Mouse (Mus musculus): Measurements from ENCODE around the gene Adrm1. TPM values are rescaled to one million over a fixed set of nuclear protein-coding genes. Genes with fewer than 3 reads are reported as not detected.
A peak's percentile ranks its signal among the peaks of the same experiment; 100 is the strongest.
"Not testable (repeated sequence)": the region's sequence is repeated elsewhere in the genome, so short reads cannot be mapped to it uniquely, and the experiment has no call there.

Adrm1 gene
- total RNA-seq (2022), result 100 to 1,000 TPM; 124 to 131 (median 129) TPM

- DNase-seq (ENCODE audit: low spot score in 2 of 2), result peak; percentile 98
Observed at GRCm38 (mm10) chr2:180170806-180171521, at the start of gene Adrm1. Gene Adrm1, plus strand, starts transcription at chr2:180171485.

- DNase-seq (ENCODE audit: low spot score in 2 of 2), result no peak
Observed at GRCm38 (mm10) chr2:180124192-180124591, 47.1 kb upstream of the Adrm1 start.

GRCm38 (mm10) chr2:180126195-180126594, 45.1 kb upstream of the Adrm1 start:
- DNase-seq (ENCODE audit: low spot score in 2 of 2), result peak; percentile 30 to 50

- no peak for DNase-seq (ENCODE audit: low spot score in 2 of 2)
Observed at GRCm38 (mm10) chr2:180127675-180128074, 43.6 kb upstream of the Adrm1 start.

GRCm38 (mm10) chr2:180133231-180133630, 38.1 kb upstream of the Adrm1 start:
- DNase-seq (ENCODE audit: low spot score in 2 of 2), result no peak

- DNase-seq (ENCODE audit: low spot score in 2 of 2), result no peak
Observed at GRCm38 (mm10) chr2:180133911-180134310, 37.4 kb upstream of the Adrm1 start.

GRCm38 (mm10) chr2:180135414-180135813, 35.9 kb upstream of the Adrm1 start:
- no peak for DNase-seq (ENCODE audit: low spot score in 2 of 2)

- no peak for DNase-seq (ENCODE audit: low spot score in 2 of 2)
Observed at GRCm38 (mm10) chr2:180146091-180146490, 25.2 kb upstream of the Adrm1 start.

- no peak for DNase-seq (ENCODE audit: low spot score in 2 of 2)
Observed at GRCm38 (mm10) chr2:180147379-180147778, 23.9 kb upstream of the Adrm1 start.

GRCm38 (mm10) chr2:180148551-180148950, 22.7 kb upstream of the Adrm1 start:
- DNase-seq (ENCODE audit: low spot score in 2 of 2), result no peak

GRCm38 (mm10) chr2:180154796-180155195, 16.5 kb upstream of the Adrm1 start:
- no peak for DNase-seq (ENCODE audit: low spot score in 2 of 2)

- DNase-seq (ENCODE audit: low spot score in 2 of 2), result no peak
Observed at GRCm38 (mm10) chr2:180158627-180159026, 12.7 kb upstream of the Adrm1 start.

- no peak for DNase-seq (ENCODE audit: low spot score in 2 of 2)
Observed at GRCm38 (mm10) chr2:180165855-180166254, 5.4 kb upstream of the Adrm1 start.

GRCm38 (mm10) chr2:180166869-180167268, 4.4 kb upstream of the Adrm1 start:
- no peak for DNase-seq (ENCODE audit: low spot score in 2 of 2)

GRCm38 (mm10) chr2:180170151-180170805, 1.0 kb upstream of the Adrm1 start:
- no peak for DNase-seq (ENCODE audit: low spot score in 2 of 2)

- DNase-seq (ENCODE audit: low spot score in 2 of 2), result no peak
Observed at GRCm38 (mm10) chr2:180171522-180172070, 311 bp downstream of the Adrm1 start.

- peak in 1 of 2 experiments; percentile 4 for DNase-seq (ENCODE audit: low spot score in 2 of 2)
Observed at GRCm38 (mm10) chr2:180172152-180172551, 867 bp downstream of the Adrm1 start.

- no peak for DNase-seq (ENCODE audit: low spot score in 2 of 2)
Observed at GRCm38 (mm10) chr2:180173163-180173562, 1.9 kb downstream of the Adrm1 start.

GRCm38 (mm10) chr2:180173711-180174110, 2.4 kb downstream of the Adrm1 start:
- DNase-seq (ENCODE audit: low spot score in 2 of 2), result not testable (repeated sequence)

GRCm38 (mm10) chr2:180174121-180174520, 2.8 kb downstream of the Adrm1 start:
- DNase-seq (ENCODE audit: low spot score in 2 of 2), result no peak

GRCm38 (mm10) chr2:180175725-180176124, 4.4 kb downstream of the Adrm1 start:
- no peak for DNase-seq (ENCODE audit: low spot score in 2 of 2)

- no peak for DNase-seq (ENCODE audit: low spot score in 2 of 2)
Observed at GRCm38 (mm10) chr2:180181542-180181941, 10.3 kb downstream of the Adrm1 start.

All from gastrocnemius, adult 8-10 months (tissue).